Mouse (Mus musculus): ENCODE measurements around the gene Gm28539. TPM values are rescaled to one million over a fixed set of nuclear protein-coding genes. Genes with fewer than 3 reads are reported as not detected.

The Gm28539 gene
- total and polyA plus RNA-seq, 3 experiments: 2.9 to 13.9 TPM; not detected in 1

GRCm38 (mm10) chr16:18876442-18877308, 40.3 kb downstream of the Gm28539 start, which contains the start of the genes Mrpl40 and Hira (continued):
- TF ChIP-seq MAZ (IDR thresholded peaks at IDR 0.05; ENCODE audit: low read depth, low read length) (peak; percentile 90; the same call in 1 of the 2 replicates), USF2 (IDR thresholded peaks at IDR 0.05; ENCODE audit: borderline replicate concordance in 1 of 2, insufficient read depth in 1 of 2, low read depth in 1 of 2, low read length in 2 of 2) (no peak), ZMIZ1 (IDR thresholded peaks at IDR 0.05; ENCODE audit: low read depth, low read length) (peak; percentile 74), ETS1 (IDR thresholded peaks at IDR 0.05; ENCODE audit: low read depth, low read length) (peak; percentile 25; the same call in 1 of the 2 replicates), JUND (IDR thresholded peaks at IDR 0.05; ENCODE audit: low read depth, low read length) (no peak), ELF1 (IDR thresholded peaks at IDR 0.05; ENCODE audit: low read depth, low read length) (peak; percentile 93), CTCF (IDR thresholded peaks at IDR 0.05 in 2 of 3, conservative IDR thresholded peaks at IDR 0.05 in 1 of 3; ENCODE audit: control insufficient read depth in 1 of 3, insufficient read depth in 1 of 3, low read depth in 2 of 3, low read length in 3 of 3, poor library complexity in 1 of 3, severe bottlenecking in 1 of 3) (0 out of 6 replicates have a peak, but pooled peaks of 1 of the 3 experiments have one; percentile 4), CHD1 (IDR thresholded peaks at IDR 0.05; ENCODE audit: low read depth, low read length) (no peak), SIN3A (IDR thresholded peaks at IDR 0.05; ENCODE audit: low read length) (peak; percentile 77), ZNF384 (IDR thresholded peaks at IDR 0.05; ENCODE audit: low read depth, low read length) (no peak), TCF12 (IDR thresholded peaks at IDR 0.05; ENCODE audit: low read depth, low read length) (peak; percentile 74; the same call in 1 of the 2 replicates), MYB (IDR thresholded peaks at IDR 0.05; ENCODE audit: low read depth, low read length) (no peak), GATA1 (IDR thresholded peaks at IDR 0.05; ENCODE audit: low read depth, low read length) (no peak), MXI1 (IDR thresholded peaks at IDR 0.05; ENCODE audit: low read depth, low read length) (peak; percentile 59; the same call in 1 of the 2 replicates), MEF2A (IDR thresholded peaks at IDR 0.05; ENCODE audit: extremely low read depth, insufficient replicate concordance, low read depth, low read length, poor library complexity, severe bottlenecking) (no peak), RCOR1 (IDR thresholded peaks at IDR 0.05; ENCODE audit: low read depth, low read length) (no peak), HCFC1 (IDR thresholded peaks at IDR 0.05; ENCODE audit: low read depth, low read length) (peak; percentile 89), NRF1 (IDR thresholded peaks at IDR 0.05; ENCODE audit: insufficient read depth, low read depth, low read length, poor library complexity, severe bottlenecking) (peak; percentile 84), POLR2AphosphoS5 (IDR thresholded peaks at IDR 0.05; ENCODE audit: borderline replicate concordance, low read depth, low read length) (no peak)

GRCm38 (mm10) chr16:18877386-18878090, 41.2 kb downstream of the Gm28539 start:
- peaks cover 70% of the 10 kb centered on the region for H3K79me2 ChIP-seq (ENCODE audit: control insufficient read depth, insufficient read depth, low read length, poor library complexity)
- peaks cover 22 to 40% of the 10 kb centered on the region in 2 experiments for H3K36me3 ChIP-seq (ENCODE audit: control insufficient read depth in 1 of 2, insufficient read depth in 2 of 2, low read length in 2 of 2)
- H3K4me1 ChIP-seq (ENCODE audit: control insufficient read depth in 1 of 2, insufficient read depth in 2 of 2, low read length in 2 of 2): peaks cover 15 to 28% of the 10 kb centered on the region in 2 experiments
- H3K4me3 ChIP-seq (ENCODE audit: control insufficient read depth in 1 of 2, insufficient read depth in 1 of 2, low read depth in 2 of 2, low read length in 2 of 2): peak overlapping the region; percentile 76 to 92
- H3K27me3 ChIP-seq (ENCODE audit: control insufficient read depth in 1 of 2, insufficient read depth in 2 of 2, low read length in 2 of 2): no peaks in the 10 kb centered on the region
- peak overlapping the region; percentile 54 for H3K27ac ChIP-seq (ENCODE audit: control insufficient read depth, low read depth, low read length)
- no peaks in the 10 kb centered on the region for H3K9me3 ChIP-seq (replicated peaks; ENCODE audit: insufficient read depth, low read length)
- DNase-seq (ENCODE audit: low read depth, low spot score): peak; percentile 88
- peak overlapping the region; percentile 97 for H3K9ac ChIP-seq (ENCODE audit: control insufficient read depth, low read depth, low read length, poor library complexity, severe bottlenecking)
- no peak; a peak in 2 of 4 replicates for TF ChIP-seq POLR2A (IDR thresholded peaks at IDR 0.05; ENCODE audit: control insufficient read depth in 1 of 2, insufficient read depth in 1 of 2, low read depth in 1 of 2, low read length in 2 of 2, poor library complexity in 1 of 2)
- no peak for TF ChIP-seq RCOR1 (IDR thresholded peaks at IDR 0.05; ENCODE audit: low read depth, low read length)
- TF ChIP-seq MAFK (IDR thresholded peaks at IDR 0.05; ENCODE audit: borderline replicate concordance, low read depth, low read length): no peak
- no peak for TF ChIP-seq POLR2AphosphoS2 (IDR thresholded peaks at IDR 0.05; ENCODE audit: low read length)
- peak; percentile 80 for TF ChIP-seq MYC (IDR thresholded peaks at IDR 0.05; ENCODE audit: low read depth, low read length)
- peak; percentile 93 for TF ChIP-seq CHD1 (IDR thresholded peaks at IDR 0.05; ENCODE audit: low read depth, low read length)
- TF ChIP-seq MYB (IDR thresholded peaks at IDR 0.05; ENCODE audit: low read depth, low read length): no peak
- TF ChIP-seq CTCF (IDR thresholded peaks at IDR 0.05 in 2 of 3, conservative IDR thresholded peaks at IDR 0.05 in 1 of 3; ENCODE audit: control insufficient read depth in 1 of 3, insufficient read depth in 1 of 3, low read depth in 2 of 3, low read length in 3 of 3, poor library complexity in 1 of 3, severe bottlenecking in 1 of 3): peak; percentile 16 to 59 (median 59); a peak in 5 of 6 replicates
- TF ChIP-seq MEF2A (IDR thresholded peaks at IDR 0.05; ENCODE audit: extremely low read depth, insufficient replicate concordance, low read depth, low read length, poor library complexity, severe bottlenecking): peak; percentile 31; the same call in 1 of the 2 replicates
- TF ChIP-seq ZNF384 (IDR thresholded peaks at IDR 0.05; ENCODE audit: low read depth, low read length): no peak
- no peak for TF ChIP-seq ZMIZ1 (IDR thresholded peaks at IDR 0.05; ENCODE audit: low read depth, low read length)
- no peak; the same call in 1 of the 2 replicates for TF ChIP-seq TBP (IDR thresholded peaks at IDR 0.05; ENCODE audit: low read depth, low read length)
- peak; percentile 80 for TF ChIP-seq SIN3A (IDR thresholded peaks at IDR 0.05; ENCODE audit: low read length)
- TF ChIP-seq BHLHE40 (IDR thresholded peaks at IDR 0.05; ENCODE audit: borderline replicate concordance, low read depth, low read length): peak; percentile 9; the same call in 1 of the 2 replicates
- TF ChIP-seq KAT2A (conservative IDR thresholded peaks at IDR 0.05; ENCODE audit: low read depth, low read length): 0 out of 2 replicates have a peak, but pooled peaks have one; percentile 27
- TF ChIP-seq ZC3H11A (IDR thresholded peaks at IDR 0.05; ENCODE audit: low read depth, low read length): no peak
- 0 out of 2 replicates have a peak, but pooled peaks have one; percentile 5 for TF ChIP-seq ZKSCAN1 (IDR thresholded peaks at IDR 0.05; ENCODE audit: low read depth, low read length)
